Mouse (Mus musculus): Measurements from ENCODE around the gene Clec16a. TPM values are rescaled to one million over a fixed set of nuclear protein-coding genes. Genes with fewer than 3 reads are reported as not detected.

The Clec16a gene
- 100 to 1,000 TPM in 1 of 26 experiments, 10 to 100 TPM in 25; 42.5 to 110 (median 67.5) TPM for total RNA-seq (2018; cell fraction: chromatin; rRNA removed)
- total RNA-seq (2018; cell fraction: cytosol; rRNA removed): 10 to 100 TPM; 12.7 to 20.3 (median 16.0) TPM
- 10 to 100 TPM; 20.5 to 61.0 (median 36.8) TPM for total RNA-seq (2018; cell fraction: nucleus; rRNA removed)
- polyA plus RNA-seq (2018): 9.0 to 13.9 TPM (median 12.7 TPM) in 3 replicates

GRCm38 (mm10) chr16:10544995-10545622 lies at the start of gene Clec16a:
Gene Clec16a (plus strand): TSS chr16:10545339.
- Histone ChIP-seq H3K27ac (0 out of 2 replicates have a peak within 1 kb of the TSS, but pooled peaks have one; percentile 21), H3K4me3 (ENCODE audit: inconsistent target) (peak within 1 kb of the TSS; percentile 63), H3K36me3 (ENCODE audit: inconsistent target) (no peaks in the 10 kb centered on the region), H3K79me2 (ENCODE audit: inconsistent target) (peaks cover 30% of the 10 kb centered on the region; the same call in 1 of the 2 replicates)
- under 1% methylated on average over 54 of the region's 58 CpGs for WGBS (ENCODE audit: missing documents)

DNA sequence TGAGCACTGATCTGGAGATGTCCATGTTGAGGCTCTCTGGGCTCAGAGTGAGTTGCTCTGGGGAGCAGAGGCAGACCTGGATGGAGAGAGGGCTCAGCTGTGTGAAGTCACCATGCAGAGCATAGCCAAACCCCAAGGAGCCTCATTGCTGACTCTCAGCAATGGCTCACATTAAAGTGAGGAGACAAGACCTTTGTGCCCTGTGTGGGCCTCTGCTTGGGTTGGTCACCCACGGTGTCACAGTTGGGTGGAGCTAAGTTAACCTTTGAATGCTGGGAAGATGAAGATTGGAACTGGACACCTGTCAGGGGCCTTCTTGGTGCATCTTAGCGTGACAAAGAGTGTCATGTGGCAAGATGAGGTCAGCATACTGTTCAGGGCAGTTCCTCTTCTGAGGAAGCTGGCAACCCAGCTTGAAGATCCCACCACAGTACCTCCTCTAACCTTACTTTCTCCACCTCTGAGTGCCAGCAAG lies 49.3 kb upstream of the Clec16a start:
- WGBS (ENCODE audit: missing documents): 51% methylated on average over 2 of the region's 2 CpGs
- H3K79me2 ChIP-seq (ENCODE audit: inconsistent target): no peaks in the 10 kb centered on the region
- H3K27ac ChIP-seq: peak overlapping the region; percentile 29
- no peak overlapping the region for H3K4me3 ChIP-seq (ENCODE audit: inconsistent target)
- H3K36me3 ChIP-seq (ENCODE audit: inconsistent target): no peaks in the 10 kb centered on the region

DNA sequence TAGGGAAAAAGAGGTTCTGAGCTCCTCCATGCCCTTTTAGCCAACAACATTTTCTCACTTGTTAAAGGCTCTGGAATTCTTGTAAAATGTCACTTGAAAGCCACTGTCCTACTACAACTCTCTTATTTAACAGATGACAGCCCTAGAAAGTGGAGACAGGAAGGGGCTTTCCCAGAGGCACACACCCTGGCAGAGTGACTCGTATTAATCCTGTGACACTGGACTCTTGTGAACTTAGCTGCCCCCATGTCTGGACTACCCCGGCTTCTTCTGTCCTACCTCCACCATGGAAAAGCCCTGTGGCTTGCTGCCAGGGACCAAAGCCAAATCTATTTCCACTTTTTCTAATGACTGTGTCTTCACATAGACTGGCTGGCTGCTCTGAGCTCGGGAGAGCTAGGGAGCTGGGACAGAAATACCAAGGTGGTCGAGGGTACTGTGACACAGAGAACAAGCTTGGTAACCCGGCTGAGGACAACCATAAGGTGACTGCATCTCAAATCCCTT lies 47.0 kb upstream of the Clec16a start:
- Histone ChIP-seq H3K4me3 (ENCODE audit: inconsistent target) (no peak overlapping the region), H3K79me2 (ENCODE audit: inconsistent target) (no peaks in the 10 kb centered on the region), H3K27ac (no peak overlapping the region), H3K36me3 (ENCODE audit: inconsistent target) (no peaks in the 10 kb centered on the region)
- WGBS (ENCODE audit: missing documents): 71% methylated on average over 5 of the region's 5 CpGs

DNA sequence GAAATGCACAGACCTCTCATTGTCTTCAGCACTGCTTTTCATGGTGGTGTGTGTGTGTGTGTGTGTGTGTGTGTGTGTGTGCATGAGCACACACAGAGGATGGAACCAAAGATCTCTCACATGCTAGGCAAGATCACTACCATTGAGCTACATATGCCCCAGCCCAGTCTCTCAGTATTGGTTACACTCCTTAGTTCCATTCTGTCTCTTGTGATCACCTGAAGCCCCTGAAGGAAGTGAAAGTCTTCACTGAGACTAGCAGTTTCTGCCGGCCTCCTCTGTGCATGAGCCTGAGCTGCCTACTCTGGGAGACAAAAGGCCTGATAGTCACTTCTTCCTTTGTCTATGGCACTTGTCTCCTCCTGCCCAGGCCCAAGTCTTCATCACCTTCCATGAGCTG lies 46.0 kb upstream of the Clec16a start:
- Histone ChIP-seq H3K4me3 (ENCODE audit: inconsistent target) (no peak overlapping the region), H3K36me3 (ENCODE audit: inconsistent target) (no peaks in the 10 kb centered on the region), H3K27ac (no peak overlapping the region), H3K79me2 (ENCODE audit: inconsistent target) (no peaks in the 10 kb centered on the region)
- WGBS (ENCODE audit: missing documents): 50% methylated on average over 1 of the region's 1 CpGs

GRCm38 (mm10) chr16:10501865-10502264 lies 43.3 kb upstream of the Clec16a start:
- no peak overlapping the region for H3K4me3 ChIP-seq (ENCODE audit: inconsistent target)
- no peak overlapping the region for H3K27ac ChIP-seq
- no peaks in the 10 kb centered on the region for H3K79me2 ChIP-seq (ENCODE audit: inconsistent target)
- 19% methylated on average over 8 of the region's 8 CpGs for WGBS (ENCODE audit: missing documents)
- no peaks in the 10 kb centered on the region for H3K36me3 ChIP-seq (ENCODE audit: inconsistent target)

DNA sequence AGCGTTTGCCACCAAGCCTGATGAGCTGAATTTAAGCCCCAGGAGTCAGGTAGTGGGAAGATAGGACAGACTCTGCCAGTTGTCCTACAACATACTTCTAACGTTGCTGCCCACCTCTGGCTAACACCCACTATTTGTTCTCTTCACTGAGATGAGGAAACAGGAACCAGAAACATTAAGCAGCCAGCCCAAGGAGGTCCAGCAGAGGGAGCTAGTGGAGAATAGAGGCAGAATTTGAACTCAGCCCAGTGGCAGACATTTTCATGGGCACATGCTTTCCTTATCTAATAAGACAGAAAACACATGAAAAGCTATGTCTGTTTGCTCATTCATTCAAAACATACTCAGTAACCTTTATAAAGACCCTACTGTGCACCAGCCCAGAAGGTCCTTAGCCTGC lies 42.1 kb upstream of the Clec16a start:
- Histone ChIP-seq H3K27ac (no peak overlapping the region), H3K79me2 (ENCODE audit: inconsistent target) (no peaks in the 10 kb centered on the region), H3K4me3 (ENCODE audit: inconsistent target) (no peak overlapping the region), H3K36me3 (ENCODE audit: inconsistent target) (no peaks in the 10 kb centered on the region)
- 78% methylated on average over 2 of the region's 2 CpGs for WGBS (ENCODE audit: missing documents)

DNA sequence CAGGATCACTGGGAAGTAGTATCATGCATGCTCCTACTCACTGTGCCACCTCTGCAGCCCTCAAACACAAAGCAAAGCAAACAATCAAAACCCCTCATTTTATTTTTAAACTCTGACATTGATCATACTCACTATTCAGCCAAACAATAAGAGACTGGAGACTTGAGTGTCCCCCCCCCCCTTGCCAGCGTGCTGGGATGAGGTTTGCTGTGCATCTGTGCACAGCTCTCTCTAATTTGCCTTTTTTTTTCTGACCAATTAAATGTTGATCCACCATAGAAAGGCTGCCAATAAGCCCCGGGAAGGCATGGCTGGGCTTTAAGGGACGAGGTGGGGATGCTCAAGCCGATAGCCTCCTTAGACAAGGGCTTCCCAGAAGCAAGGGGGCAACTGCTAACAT lies 37.7 kb upstream of the Clec16a start:
- Histone ChIP-seq H3K36me3 (ENCODE audit: inconsistent target) (no peaks in the 10 kb centered on the region), H3K27ac (no peak overlapping the region), H3K79me2 (ENCODE audit: inconsistent target) (no peaks in the 10 kb centered on the region), H3K4me3 (ENCODE audit: inconsistent target) (no peak overlapping the region)
- WGBS (ENCODE audit: missing documents): 79% methylated on average over 4 of the region's 4 CpGs

DNA sequence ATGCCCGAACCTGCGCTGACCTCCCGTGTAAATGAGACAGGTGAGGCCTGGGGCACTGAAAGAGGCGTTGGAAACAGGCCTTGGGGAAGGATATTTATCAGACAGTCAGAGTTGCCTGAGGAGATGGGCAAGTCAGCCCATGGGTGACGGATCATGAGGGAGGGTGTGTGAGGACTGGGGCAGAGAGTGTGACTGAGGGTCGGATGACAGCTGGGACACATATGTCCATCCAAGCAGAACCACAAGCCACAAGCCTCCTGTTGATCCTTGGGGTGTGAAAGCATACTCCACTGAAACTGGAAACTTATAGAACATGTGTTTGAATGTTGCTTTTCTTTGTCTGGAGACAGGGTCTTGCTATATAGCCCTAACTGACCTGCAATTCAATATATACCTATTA lies 36.4 kb upstream of the Clec16a start:
- WGBS (ENCODE audit: missing documents): 81% methylated on average over 6 of the region's 6 CpGs
- no peak overlapping the region for H3K27ac ChIP-seq
- H3K4me3 ChIP-seq (ENCODE audit: inconsistent target): no peak overlapping the region
- no peaks in the 10 kb centered on the region for H3K79me2 ChIP-seq (ENCODE audit: inconsistent target)
- no peaks in the 10 kb centered on the region for H3K36me3 ChIP-seq (ENCODE audit: inconsistent target)

DNA sequence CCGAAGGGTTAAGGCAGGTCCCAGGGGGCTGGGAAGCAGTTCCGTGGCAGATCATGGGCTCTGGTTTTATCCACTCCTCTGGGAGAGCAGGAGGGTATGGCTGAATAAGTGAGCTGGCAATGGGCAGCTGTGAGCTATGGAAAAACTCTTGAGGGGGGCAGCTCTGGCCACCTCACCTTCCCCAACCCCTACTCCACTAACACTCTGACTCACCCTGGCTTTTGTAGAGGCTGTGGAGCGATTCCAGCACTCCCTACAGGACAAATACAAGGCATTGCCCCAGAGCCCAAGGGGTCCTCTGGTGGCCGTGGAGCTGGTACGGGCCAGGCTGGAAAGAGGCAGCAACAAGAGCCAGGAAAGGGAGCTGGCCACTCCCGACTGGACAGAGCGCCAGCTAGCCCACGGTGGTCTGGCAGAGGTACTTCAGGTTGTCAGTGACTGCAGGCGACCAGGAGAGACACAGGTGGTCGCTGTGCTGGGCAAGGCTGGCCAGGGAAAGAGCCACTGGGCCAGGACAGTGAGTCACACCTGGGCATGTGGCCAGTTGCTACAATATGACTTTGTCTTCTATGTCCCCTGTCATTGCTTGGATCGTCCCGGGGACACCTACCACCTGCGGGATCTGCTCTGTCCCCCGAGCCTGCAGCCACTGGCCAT lies 34.5 kb upstream of the Clec16a start:
- no peak overlapping the region for H3K27ac ChIP-seq
- H3K4me3 ChIP-seq (ENCODE audit: inconsistent target): no peak overlapping the region
- 76% methylated on average over 14 of the region's 14 CpGs for WGBS (ENCODE audit: missing documents)
- no peaks in the 10 kb centered on the region for H3K79me2 ChIP-seq (ENCODE audit: inconsistent target)
- H3K36me3 ChIP-seq (ENCODE audit: inconsistent target): no peaks in the 10 kb centered on the region

DNA sequence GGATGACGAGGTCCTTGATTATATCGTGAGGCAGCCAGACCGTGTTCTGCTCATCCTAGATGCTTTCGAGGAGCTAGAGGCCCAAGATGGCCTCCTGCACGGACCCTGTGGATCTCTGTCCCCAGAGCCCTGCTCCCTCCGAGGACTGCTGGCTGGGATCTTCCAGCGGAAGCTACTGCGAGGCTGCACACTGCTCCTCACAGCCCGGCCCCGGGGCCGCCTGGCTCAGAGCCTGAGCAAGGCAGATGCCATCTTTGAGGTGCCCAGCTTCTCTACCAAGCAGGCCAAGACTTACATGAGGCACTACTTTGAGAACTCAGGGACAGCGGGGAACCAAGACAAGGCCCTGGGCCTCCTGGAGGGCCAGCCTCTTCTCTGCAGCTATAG lies 34.0 kb upstream of the Clec16a start:
- 91% methylated on average over 12 of the region's 12 CpGs for WGBS (ENCODE audit: missing documents)
- Histone ChIP-seq H3K36me3 (ENCODE audit: inconsistent target) (no peaks in the 10 kb centered on the region), H3K79me2 (ENCODE audit: inconsistent target) (no peaks in the 10 kb centered on the region), H3K27ac (no peak overlapping the region), H3K4me3 (ENCODE audit: inconsistent target) (no peak overlapping the region)

DNA sequence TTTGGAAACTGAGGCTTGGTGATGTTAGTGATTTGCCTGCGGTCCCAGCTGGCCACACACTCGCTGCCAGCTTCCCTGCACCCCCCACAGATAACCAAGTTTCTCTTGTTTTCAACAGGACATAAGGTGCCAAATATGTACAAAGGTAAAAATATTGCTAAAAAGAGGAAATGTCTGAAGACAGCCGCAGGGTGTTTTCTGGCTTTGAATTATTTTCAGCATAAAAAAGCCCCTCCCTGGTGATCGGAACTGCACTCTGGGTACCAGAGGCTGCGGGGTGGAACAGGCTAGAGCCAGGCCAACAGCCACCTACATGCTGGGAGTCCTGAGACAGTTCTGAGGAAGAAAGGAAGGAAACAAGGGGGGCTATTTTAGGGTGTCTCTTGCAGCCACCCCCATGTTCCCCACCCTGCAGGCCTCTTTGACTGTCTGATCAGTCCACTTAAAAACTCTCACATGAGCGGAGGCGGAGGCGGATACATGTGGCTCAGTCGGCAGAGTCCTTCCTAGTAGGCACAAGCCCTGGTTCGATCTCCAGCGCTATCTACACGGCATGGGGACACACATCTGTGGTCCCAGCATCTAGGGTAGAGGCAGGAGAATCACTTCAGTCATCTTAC lies 29.1 kb upstream of the Clec16a start:
- no peak overlapping the region for H3K27ac ChIP-seq
- WGBS (ENCODE audit: missing documents): 64% methylated on average over 12 of the region's 12 CpGs

GRCm38 (mm10) chr16:10518030-10518429 lies 27.1 kb upstream of the Clec16a start:
- H3K27ac ChIP-seq: no peak overlapping the region
- H3K36me3 ChIP-seq (ENCODE audit: inconsistent target): no peaks in the 10 kb centered on the region
- WGBS (ENCODE audit: missing documents): 85% methylated on average over 5 of the region's 5 CpGs
- H3K79me2 ChIP-seq (ENCODE audit: inconsistent target): no peaks in the 10 kb centered on the region
- no peak overlapping the region for H3K4me3 ChIP-seq (ENCODE audit: inconsistent target)

More for the DNA sequence above, 29.1 kb upstream of the Clec16a start:
- Histone ChIP-seq H3K36me3 (ENCODE audit: inconsistent target) (no peaks in the 10 kb centered on the region), H3K4me3 (ENCODE audit: inconsistent target) (no peak overlapping the region), H3K79me2 (ENCODE audit: inconsistent target) (no peaks in the 10 kb centered on the region)

DNA sequence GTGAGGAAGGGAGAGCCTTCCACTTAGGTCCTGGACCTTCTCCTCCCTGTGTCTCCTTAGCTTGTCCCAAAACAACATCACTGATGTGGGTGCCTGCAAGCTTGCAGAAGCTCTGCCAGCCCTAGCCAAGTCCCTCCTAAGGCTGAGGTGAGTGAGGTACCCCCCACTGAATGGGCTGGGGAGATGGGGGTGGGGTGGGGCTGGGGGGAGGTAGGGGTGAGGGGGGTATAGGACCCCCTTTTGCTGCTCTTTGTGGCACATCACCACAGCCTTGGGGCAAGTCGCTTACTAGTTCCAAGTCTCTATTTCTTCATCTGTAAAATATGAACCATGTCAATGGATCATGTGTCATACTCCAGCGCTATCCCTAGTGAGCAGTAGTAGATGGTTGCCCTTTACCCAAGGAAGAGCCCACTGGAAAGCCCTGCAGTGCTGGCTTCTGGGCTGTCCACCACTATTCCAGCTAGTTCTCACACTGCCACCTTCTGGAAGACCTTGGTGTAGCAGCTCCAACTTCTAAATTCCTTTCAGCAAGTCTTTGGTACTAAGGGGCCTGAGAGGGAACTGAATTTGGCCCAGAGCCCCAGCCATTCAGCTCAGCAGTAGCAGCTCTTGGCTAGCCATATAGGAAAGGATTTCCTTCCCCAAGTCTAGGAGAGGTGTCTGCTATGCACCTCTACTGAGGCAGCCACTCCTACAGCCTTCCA lies 24.1 kb upstream of the Clec16a start:
- H3K27ac ChIP-seq: no peak overlapping the region
- no peak overlapping the region for H3K4me3 ChIP-seq (ENCODE audit: inconsistent target)
- WGBS (ENCODE audit: missing documents): 54% methylated on average over 2 of the region's 2 CpGs
- H3K36me3 ChIP-seq (ENCODE audit: inconsistent target): no peaks in the 10 kb centered on the region
- H3K79me2 ChIP-seq (ENCODE audit: inconsistent target): no peaks in the 10 kb centered on the region

DNA sequence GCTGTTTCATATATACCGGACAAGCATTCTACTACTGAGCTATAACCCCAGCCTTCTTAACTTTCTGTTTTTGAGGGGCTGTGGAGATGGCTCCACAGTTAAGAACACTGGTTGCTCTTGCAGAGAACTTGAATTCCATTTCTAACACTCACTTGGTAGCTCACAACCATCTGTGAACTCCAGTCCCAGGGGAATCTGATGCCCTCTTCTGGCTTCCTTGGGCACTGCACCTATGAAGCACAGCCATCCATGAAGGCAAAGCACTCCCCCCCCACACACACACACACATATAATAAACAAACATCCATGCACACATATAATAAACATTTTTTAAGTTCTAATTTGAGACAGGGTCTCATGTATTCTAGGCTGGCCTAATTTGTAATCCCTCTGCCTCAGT lies 22.3 kb upstream of the Clec16a start:
- no CpG with 5 or more reads among the region's 1 CpGs for WGBS (ENCODE audit: missing documents)
- Histone ChIP-seq H3K27ac (no peak overlapping the region), H3K79me2 (ENCODE audit: inconsistent target) (no peaks in the 10 kb centered on the region), H3K36me3 (ENCODE audit: inconsistent target) (no peaks in the 10 kb centered on the region), H3K4me3 (ENCODE audit: inconsistent target) (no peak overlapping the region)
